Mouse (Mus musculus): ENCODE results near the gene Aldh1b1. TPM values are rescaled to one million over a fixed set of nuclear protein-coding genes. Genes with fewer than 3 reads are reported as not detected.

Aldh1b1 gene
- polyA plus RNA-seq, 1 experiment from 2014 or later: 3.8 TPM

Other genes starting within 250 kb of the Aldh1b1 start
- 2.8 and 3.8 TPM in 2 replicates for gene Igfbpl1, start 27.9 kb downstream of the Aldh1b1 start, polyA plus RNA-seq (2016; fragmentation: Nextera tagmentation; extraction: Ambion mirVana)
- gene Stra6l, start 49.6 kb downstream of the Aldh1b1 start, polyA plus RNA-seq (2016; fragmentation: Nextera tagmentation; extraction: Ambion mirVana): 0.13 and 0.15 TPM in 2 replicates
- not detected in 2 replicates for gene Ccdc180, start 91.3 kb downstream of the Aldh1b1 start, polyA plus RNA-seq (2016; fragmentation: Nextera tagmentation; extraction: Ambion mirVana)
- 9.3 and 13.2 TPM in 2 replicates for gene Tdrd7, start 166.3 kb downstream of the Aldh1b1 start, polyA plus RNA-seq (2016; fragmentation: Nextera tagmentation; extraction: Ambion mirVana)
- 2.8 and 4.3 TPM in 2 replicates for gene Tmod1, start 239.9 kb downstream of the Aldh1b1 start, polyA plus RNA-seq (2016; fragmentation: Nextera tagmentation; extraction: Ambion mirVana)

Data from embryonic facial prominence, embryonic 12.5 days (tissue).